Mouse (Mus musculus) limb, embryonic 14.5 days (tissue): ENCODE data around the gene Tmem62. TPM values are rescaled to one million over a fixed set of nuclear protein-coding genes. Genes with fewer than 3 reads are reported as not detected.

ENCODE experiments used
- ATAC-seq: fragments of 200-750 bp; cut with Nextera tagmentation; 2 replicates; pipeline ENCODE4 v1.8.0; 2017; ENCODE audit warnings: low read depth, moderate number of reproducible peaks, moderate TSS enrichment; ENCODE audit not compliant: low FRiP score
- DNase-seq: peaks from one replicate; pipeline ENCODE4 v3.0.0-alpha.2; 2015; ENCODE audit warnings: low spot score
- H3K27ac ChIP-seq: fragments of 300-500 bp; sonication (generic); replicated peaks from 2 replicates; pipeline ENCODE4 v1.5.1; 2014; ENCODE audit warnings: low read depth, mild to moderate bottlenecking, low read length, moderate library complexity, mixed read lengths
- H3K27me3 ChIP-seq: fragments of 300-500 bp; sonication (generic); 2 replicates; pipeline ENCODE4 v1.6.1; 2014; ENCODE audit warnings: low read length, mixed read lengths; ENCODE audit not compliant: control insufficient read depth, insufficient read depth
- H3K36me3 ChIP-seq: fragments of 300-500 bp; sonication (generic); 2 replicates; pipeline ENCODE4 v1.6.1; 2014; ENCODE audit warnings: mild to moderate bottlenecking, low read length, moderate library complexity, mixed read lengths; ENCODE audit not compliant: control insufficient read depth, insufficient read depth
- H3K4me1 ChIP-seq: fragments of 300-500 bp; sonication (generic); 2 replicates; pipeline ENCODE4 v1.6.1; 2014; ENCODE audit warnings: antibody characterized with exemption, low read length, mixed read lengths; ENCODE audit not compliant: control insufficient read depth, insufficient read depth
- H3K4me2 ChIP-seq: fragments of 300-500 bp; sonication (generic); replicated peaks from 2 replicates; pipeline ENCODE4 v1.6.1; 2014; ENCODE audit warnings: low read depth, mild to moderate bottlenecking, low read length, moderate library complexity; ENCODE audit not compliant: severe bottlenecking
- H3K4me3 ChIP-seq: fragments of 300-500 bp; sonication (generic); replicated peaks from 2 replicates; pipeline ENCODE4 v1.5.1; 2014; ENCODE audit warnings: low read length
- H3K9ac ChIP-seq: fragments of 300-500 bp; sonication (generic); 2 replicates; pipeline ENCODE4 v1.6.1; 2014; ENCODE audit warnings: mild to moderate bottlenecking, low read depth, low read length, moderate library complexity; ENCODE audit not compliant: severe bottlenecking
- H3K9me3 ChIP-seq: fragments of 300-500 bp; sonication (generic); 2 replicates; pipeline ENCODE4 v1.6.1; 2016; ENCODE audit warnings: low read length; ENCODE audit not compliant: control insufficient read depth
- POLR2A ChIP-seq: fragments of 200-500 bp; IDR thresholded peaks from 2 replicates; pipeline ENCODE4 v1.8.0; 2012; ENCODE audit warnings: inconsistent platforms, mild to moderate bottlenecking, moderate library complexity, borderline replicate concordance; ENCODE audit not compliant: insufficient read depth, insufficient read length; ENCODE audit errors: extremely low read depth
- WGBS: fragments of 180-500 bp; shearing (Covaris S2); extraction: QIAGEN DNeasy Blood & Tissue Kit; methylation state at CpG from one replicate; pipeline ENCODE4 v1.1.7; 2014; 5-methylcytosine and 5-hydroxymethylcytosine counted together
- polyA plus RNA-seq, 2 experiments: library from polyadenylated mRNA; depleted of rRNA in 1 of 2; stranded (reverse) in 1 of 2; unstranded in 1 of 2; fragments of >200 nt; fragmentation: Nextera tagmentation in 1 of 2; extraction: Ambion mirVana in 1 of 2; gene quantifications; 2 replicates each; pipeline versions ENCODE4 v1.2.1 to v1.2.3; 2012 to 2014

Gene Tmem62
- polyA plus RNA-seq, 2 experiments: 1.4 to 3.0 TPM

GRCm38 (mm10) chr2:120998863-120999262, 22.0 kb downstream of the Tmem62 start:
- Histone ChIP-seq H3K27ac (no peak overlapping the region), H3K9me3 (no peaks in the 10 kb centered on the region), H3K4me1 (no peaks in the 10 kb centered on the region), H3K4me3 (no peak overlapping the region), H3K9ac (no peak overlapping the region), H3K27me3 (no peaks in the 10 kb centered on the region), H3K4me2 (no peak overlapping the region), H3K36me3 (no peaks in the 10 kb centered on the region)
- TF ChIP-seq POLR2A: no peak
- DNase-seq: no peak
- 80% methylated on average over 8 of the region's 8 CpGs for WGBS
- no peak for ATAC-seq

- no peak overlapping the region for H3K27ac ChIP-seq
- no peaks in the 10 kb centered on the region for H3K9me3 ChIP-seq
- H3K4me1 ChIP-seq: no peaks in the 10 kb centered on the region
- H3K4me3 ChIP-seq: no peak overlapping the region
- no peak for ATAC-seq
- 72% methylated on average over 2 of the region's 2 CpGs for WGBS
- no peaks in the 10 kb centered on the region for H3K27me3 ChIP-seq
- H3K36me3 ChIP-seq: no peaks in the 10 kb centered on the region
- no peak overlapping the region for H3K4me2 ChIP-seq
- H3K9ac ChIP-seq: no peak overlapping the region
- no peak for TF ChIP-seq POLR2A
- no peak for DNase-seq
Observed at GRCm38 (mm10) chr2:121003586-121003985, 26.8 kb downstream of the Tmem62 start.

GRCm38 (mm10) chr2:121004018-121004811, 27.4 kb downstream of the Tmem62 start:
- ATAC-seq (no peak), DNase-seq (no peak)
- Histone ChIP-seq H3K36me3 (no peaks in the 10 kb centered on the region), H3K4me3 (no peak overlapping the region), H3K27ac (no peak overlapping the region), H3K27me3 (no peaks in the 10 kb centered on the region), H3K9ac (no peak overlapping the region), H3K4me1 (peaks cover 5% of the 10 kb centered on the region), H3K4me2 (no peak overlapping the region), H3K9me3 (no peaks in the 10 kb centered on the region)
- no peak for TF ChIP-seq POLR2A
- 78% methylated on average over 7 of the region's 7 CpGs for WGBS

GRCm38 (mm10) chr2:121006986-121007385, 30.2 kb downstream of the Tmem62 start:
- DNase-seq (no peak), ATAC-seq (no peak)
- 74% methylated on average over 1 of the region's 1 CpGs for WGBS
- Histone ChIP-seq H3K9me3 (no peaks in the 10 kb centered on the region), H3K27me3 (no peaks in the 10 kb centered on the region), H3K9ac (no peak overlapping the region), H3K4me2 (no peak overlapping the region), H3K27ac (no peak overlapping the region), H3K4me1 (peaks cover 7% of the 10 kb centered on the region), H3K4me3 (no peak overlapping the region), H3K36me3 (peaks cover 2% of the 10 kb centered on the region; the same call in 1 of the 2 replicates)
- TF ChIP-seq POLR2A: no peak

GRCm38 (mm10) chr2:121007925-121008663, 31.3 kb downstream of the Tmem62 start, which contains the start of gene Ccndbp1:
Gene Ccndbp1, plus strand, starts transcription at chr2:121008403.
- 4% methylated on average over 28 of the region's 34 CpGs for WGBS

More at GRCm38 (mm10) chr2:121007925-121008663, 31.3 kb downstream of the Tmem62 start, which contains the start of gene Ccndbp1:
- no peaks in the 10 kb centered on the region for H3K27me3 ChIP-seq
- no peaks in the 10 kb centered on the region for H3K9me3 ChIP-seq
- H3K4me1 ChIP-seq: peaks cover 7% of the 10 kb centered on the region
- ATAC-seq (peak; percentile 99), DNase-seq (peak; percentile 93)
- peak within 1 kb of the TSS; percentile 67 for H3K9ac ChIP-seq
- H3K27ac ChIP-seq: 0 out of 2 replicates have a peak within 1 kb of the TSS, but pooled peaks have one; percentile 26
- peak; percentile 46; the same call in 1 of the 2 replicates for TF ChIP-seq POLR2A
- peak within 1 kb of the TSS; percentile 88 for H3K4me2 ChIP-seq
- H3K4me3 ChIP-seq: peak within 1 kb of the TSS; percentile 67
- H3K36me3 ChIP-seq: peaks cover 13% of the 10 kb centered on the region
